Mouse (Mus musculus): Measurements from ENCODE around the gene Pdcd1lg2.
A peak's percentile ranks its signal among the peaks of the same experiment; 100 is the strongest.
"Not testable (repeated sequence)": the region's sequence is repeated elsewhere in the genome, so short reads cannot be mapped to it uniquely, and the experiment has no call there.

The Pdcd1lg2 gene

DNA sequence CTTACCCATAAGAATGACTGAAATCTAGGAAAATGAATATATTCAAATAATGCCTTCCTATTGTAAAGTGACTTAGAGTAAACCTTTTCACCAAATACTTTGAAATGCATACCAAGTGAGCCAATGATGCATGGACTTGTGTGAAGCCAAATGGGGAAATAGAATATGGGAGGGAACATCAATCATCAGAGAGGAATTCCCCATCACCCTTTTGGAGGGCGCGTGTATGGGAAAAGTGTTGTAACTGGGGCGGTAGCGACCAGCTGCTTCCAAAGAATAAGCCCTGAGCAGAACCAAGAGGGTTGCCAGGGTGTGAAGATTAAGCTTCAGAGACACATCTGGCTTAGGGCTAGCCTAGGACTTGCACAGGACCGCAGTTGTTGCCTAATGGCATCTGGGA lies 27.4 kb upstream of the Pdcd1lg2 start:
- no peak for DNase-seq (ENCODE audit: extremely low read depth, low read depth)

DNA sequence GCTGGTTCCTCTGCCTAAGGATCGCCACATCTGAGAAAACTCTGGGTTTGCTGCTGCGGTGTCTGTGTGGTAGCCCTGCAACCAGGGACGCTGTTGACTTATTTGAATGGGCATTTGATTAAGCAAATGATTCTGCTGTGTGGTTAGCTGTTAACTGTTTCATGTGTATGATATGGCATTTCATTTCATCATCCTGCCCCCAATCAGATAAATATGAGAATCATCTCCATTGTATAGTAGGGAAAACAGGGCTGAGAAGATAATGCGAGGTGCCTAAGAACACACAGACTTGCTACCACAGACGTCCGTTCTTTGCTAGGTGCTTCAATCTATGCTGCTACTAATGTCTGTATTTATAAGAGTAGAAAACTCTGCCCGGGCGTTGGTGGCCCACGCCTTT lies 26.3 kb upstream of the Pdcd1lg2 start:
- no peak for DNase-seq (ENCODE audit: extremely low read depth, low read depth)

DNA sequence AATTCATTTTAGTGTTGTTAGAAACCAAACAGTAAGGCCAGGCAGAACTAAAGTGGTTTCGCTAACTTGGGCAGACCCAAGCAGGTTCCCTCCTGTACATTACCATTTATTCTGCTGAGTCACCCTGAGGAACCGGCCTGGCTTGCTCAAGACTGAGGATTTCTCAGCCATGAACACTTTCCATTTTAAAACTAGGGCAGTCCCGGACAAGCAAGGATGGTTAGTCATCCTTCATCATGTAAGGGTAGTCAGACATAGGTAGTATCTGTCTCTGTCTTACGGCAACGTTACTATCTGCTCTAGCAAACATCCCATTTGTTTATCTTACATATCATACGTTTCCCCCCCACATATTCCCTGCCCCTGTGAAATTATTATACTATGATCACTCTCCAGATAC lies 25.7 kb upstream of the Pdcd1lg2 start:
- DNase-seq (ENCODE audit: extremely low read depth, low read depth) = no peak

DNA sequence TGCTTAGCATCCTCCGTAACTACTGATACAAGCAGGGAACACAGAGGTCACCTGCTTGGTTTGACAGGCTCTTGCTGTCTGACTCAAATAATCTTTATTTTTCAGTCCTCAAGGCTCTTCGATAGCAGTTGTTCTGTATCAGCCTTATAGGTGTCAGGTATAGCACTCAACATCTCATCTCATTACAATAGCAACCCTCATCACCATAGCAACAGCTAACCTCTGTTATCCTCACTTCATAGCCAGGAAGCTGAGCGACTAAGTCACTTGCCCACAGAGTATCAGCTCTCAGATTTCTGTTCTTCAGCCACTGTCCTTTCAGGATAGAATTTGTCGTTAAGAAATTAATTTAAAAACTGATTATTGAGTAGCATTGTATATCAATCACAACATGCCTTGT lies 24.9 kb upstream of the Pdcd1lg2 start:
- no peak for DNase-seq (ENCODE audit: extremely low read depth, low read depth)

DNA sequence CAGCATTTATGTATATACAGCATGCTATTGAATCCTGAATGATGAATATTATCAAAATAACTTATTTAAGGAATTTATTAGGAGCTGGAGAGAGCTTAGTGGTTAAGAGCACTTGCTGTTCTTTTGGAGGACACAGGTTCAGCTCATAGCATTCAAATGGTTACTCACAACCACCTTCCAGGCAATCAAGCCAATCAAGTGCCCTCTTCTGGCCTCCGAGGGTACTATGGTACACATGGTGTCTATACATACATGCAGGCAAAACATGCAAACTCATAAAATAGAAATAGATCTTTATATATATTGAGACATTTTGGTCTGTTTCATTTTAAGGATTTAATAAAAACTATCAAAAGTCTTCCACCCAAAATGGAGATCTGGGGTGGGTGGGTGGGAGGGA lies 21.9 kb upstream of the Pdcd1lg2 start:
- no peak for DNase-seq (ENCODE audit: extremely low read depth, low read depth)

DNA sequence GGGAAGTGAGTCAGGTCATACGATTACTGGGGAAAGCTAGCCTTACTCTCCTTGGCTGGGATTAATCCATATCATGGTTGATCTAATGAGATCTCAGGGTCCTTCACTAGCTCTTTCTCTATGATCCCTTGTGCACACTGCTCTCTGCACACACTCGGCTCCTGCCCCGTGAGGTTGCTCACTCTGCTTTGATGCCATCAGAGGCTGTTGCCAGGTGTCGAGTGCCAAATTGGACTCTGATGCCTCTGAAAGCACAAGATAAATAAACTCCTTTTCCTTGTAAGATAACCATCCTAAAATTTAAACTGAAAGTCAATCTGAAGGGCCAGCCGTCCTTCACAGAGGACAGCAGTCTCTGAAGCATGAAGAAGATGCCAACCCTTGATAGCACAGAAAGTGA lies 20.2 kb upstream of the Pdcd1lg2 start:
- no peak for DNase-seq (ENCODE audit: extremely low read depth, low read depth)

DNA sequence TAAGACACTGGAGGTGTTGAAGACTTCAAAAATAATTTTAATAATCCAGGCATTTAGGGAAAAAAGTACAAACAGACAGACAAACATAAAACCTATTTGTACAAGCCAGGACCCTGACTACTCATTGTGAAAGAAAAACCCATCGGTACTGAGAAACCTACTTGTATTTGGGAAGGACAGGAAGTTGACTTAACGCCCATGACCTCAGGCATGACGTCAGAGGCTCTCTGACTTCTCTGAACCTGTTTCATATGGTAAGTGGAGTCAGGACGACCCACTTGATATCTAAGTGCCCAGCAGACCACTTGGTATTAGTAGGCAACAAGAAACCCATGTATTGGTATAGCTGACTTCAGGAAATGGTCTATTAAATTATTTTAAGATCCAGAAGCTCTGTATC lies 19.4 kb upstream of the Pdcd1lg2 start:
- no peak for DNase-seq (ENCODE audit: extremely low read depth, low read depth)

DNA sequence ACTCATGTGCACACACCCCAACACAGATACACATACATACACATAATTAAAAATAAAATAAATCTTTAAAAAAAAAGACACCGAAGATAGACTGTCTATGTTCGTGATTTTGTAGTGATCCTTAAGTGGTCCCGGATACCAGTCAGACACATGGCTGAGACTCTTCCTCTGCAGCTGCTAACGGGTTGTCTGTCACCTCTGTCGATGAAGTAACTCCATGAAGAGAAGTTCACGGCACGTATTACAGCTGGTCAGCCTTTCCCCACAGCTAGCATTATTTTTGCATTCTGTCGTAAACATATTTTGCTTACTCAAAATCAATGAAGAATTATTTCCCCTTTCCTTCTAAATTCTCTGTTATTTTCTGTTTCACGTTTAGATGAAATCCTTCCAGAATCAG lies 17.4 kb upstream of the Pdcd1lg2 start:
- no peak for DNase-seq (ENCODE audit: extremely low read depth, low read depth)

DNA sequence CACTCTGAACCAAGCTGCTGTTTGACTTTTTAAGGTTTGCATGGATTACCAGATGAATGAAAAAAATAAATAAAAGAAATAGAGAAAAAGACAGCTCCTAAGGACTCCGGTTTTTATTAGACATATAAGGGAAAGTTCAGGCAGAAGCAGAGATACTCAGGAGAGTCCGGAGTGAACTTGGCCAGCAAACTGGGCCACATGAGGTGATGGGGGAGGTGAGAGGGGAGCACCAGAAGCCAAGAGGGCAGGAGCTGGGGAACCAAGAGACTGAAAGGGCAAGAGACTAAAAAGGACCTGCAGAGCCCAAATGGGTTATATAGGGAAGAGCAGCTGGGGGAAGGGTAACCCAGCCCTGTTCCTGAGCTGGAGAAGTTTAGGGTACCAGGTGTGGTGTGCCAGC lies 16.0 kb upstream of the Pdcd1lg2 start:
- DNase-seq (ENCODE audit: extremely low read depth, low read depth) = no peak

DNA sequence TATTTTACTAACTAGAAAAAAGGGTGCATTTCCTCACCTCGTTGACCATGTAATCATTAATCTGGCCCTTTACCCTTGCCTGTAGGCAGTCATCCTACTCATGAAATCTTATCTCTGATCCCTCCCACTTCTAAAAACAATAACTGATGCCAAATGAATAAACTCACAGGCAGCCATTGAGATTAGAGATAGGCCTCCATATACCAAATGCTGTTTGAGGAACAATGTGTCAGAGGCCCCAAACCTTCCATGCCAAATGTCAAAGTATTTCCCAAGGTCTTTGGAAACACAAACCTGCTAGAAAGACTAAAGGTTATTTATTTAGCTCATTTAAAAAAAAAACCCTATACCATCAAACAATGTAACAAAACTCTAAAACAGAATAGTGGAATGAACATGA lies 14.4 kb upstream of the Pdcd1lg2 start:
- DNase-seq (ENCODE audit: extremely low read depth, low read depth) = no peak

DNA sequence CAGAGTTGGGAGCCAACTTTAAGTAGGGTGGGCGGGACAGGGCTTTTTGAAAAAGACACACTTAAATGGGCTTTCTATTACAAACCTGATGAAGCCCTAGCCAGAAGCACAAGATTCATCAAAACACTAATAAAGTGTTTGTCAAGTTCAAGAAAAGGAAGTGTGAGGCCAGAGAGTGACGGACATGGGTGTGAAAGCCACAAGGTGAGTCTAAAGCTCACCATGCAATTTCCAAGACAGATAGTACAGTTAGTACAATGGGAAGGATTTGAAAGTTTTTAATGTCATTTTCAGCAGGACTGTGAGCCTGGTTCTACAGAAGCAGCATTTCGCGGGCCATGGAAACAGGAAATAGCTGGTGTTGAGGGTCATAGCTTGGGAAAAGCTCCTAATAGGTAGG lies 10.9 kb upstream of the Pdcd1lg2 start:
- DNase-seq (ENCODE audit: extremely low read depth, low read depth) = peak; percentile 58

DNA sequence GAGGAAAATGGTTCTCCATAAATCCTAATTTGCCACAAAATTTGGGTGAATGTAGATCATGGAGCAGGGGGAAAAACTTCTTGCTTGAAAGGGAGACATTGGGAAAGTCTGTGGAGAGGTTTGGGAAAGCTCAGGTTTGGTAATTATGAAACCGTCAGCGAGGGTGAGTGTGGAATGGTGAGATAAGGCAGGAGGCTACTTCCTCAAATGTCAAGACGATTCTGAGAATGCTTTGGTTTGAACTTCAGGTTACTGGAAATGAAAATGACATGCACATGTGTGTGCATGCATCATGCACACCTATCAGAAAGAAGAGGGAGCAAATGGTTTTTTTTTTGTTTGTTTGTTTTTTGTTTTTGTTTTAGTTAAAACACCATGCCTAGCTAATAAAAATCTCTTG lies 10.3 kb upstream of the Pdcd1lg2 start:
- peak; percentile 99 for DNase-seq (ENCODE audit: extremely low read depth, low read depth)

DNA sequence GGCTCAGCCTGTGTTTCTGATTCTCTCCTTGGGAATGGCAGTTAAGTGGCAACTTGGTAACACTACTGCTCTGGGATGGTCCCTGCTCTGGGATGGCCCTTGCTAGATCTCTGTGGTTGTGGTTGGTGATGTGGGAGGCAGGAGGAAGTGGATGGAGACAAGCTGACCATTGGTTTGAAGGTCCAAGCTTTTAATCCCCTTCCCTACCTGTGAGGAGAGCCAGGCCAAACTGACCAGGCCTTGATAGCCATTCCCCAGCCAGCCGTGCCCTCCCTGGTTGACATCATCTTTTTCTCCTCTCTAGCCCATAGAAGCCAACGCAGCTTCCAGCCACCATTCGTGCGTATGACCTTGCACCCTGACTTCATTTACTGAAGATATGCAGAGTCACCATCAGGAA lies 8.1 kb upstream of the Pdcd1lg2 start:
- DNase-seq (ENCODE audit: extremely low read depth, low read depth) = no peak

DNA sequence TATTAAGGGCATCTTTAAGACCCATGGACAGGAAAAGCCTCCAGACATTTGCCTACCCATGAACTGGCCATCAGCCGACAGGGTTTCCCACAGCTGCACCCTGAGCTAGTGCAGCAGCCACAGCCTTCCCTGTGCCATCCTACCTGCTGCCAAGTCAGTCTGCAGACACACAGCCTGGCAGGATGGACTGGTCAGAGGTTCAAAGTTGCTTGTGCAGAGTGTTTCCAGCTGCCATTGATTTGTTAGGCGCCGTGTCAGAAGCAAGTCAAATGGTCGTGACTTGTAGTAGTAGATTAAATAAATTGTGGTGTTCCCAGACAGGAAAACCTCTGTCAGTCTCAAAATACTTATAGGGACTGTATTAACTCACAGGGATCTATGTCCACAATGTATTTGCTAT lies 7.5 kb upstream of the Pdcd1lg2 start:
- no peak for DNase-seq (ENCODE audit: extremely low read depth, low read depth)

DNA sequence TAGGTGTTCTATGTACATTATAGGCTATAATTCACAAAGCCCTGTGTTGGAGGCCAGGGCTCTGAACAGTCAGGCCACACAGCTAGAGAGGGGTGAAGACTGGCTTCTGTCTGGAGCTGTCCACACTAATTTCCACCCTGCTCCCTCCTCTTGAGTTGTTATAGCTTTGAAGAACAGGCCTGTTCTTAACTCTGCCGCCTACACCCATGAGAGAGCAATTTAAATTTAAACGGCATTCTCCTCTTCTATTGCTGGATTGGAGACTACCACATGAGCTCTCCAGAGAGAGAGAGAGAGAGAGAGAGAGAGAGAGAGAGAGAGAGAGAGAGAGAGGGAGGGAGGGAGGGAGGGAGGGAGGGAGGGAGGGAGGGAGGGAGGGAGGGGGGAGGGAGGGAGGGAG lies 5.3 kb upstream of the Pdcd1lg2 start:
- no peak for DNase-seq (ENCODE audit: extremely low read depth, low read depth)

DNA sequence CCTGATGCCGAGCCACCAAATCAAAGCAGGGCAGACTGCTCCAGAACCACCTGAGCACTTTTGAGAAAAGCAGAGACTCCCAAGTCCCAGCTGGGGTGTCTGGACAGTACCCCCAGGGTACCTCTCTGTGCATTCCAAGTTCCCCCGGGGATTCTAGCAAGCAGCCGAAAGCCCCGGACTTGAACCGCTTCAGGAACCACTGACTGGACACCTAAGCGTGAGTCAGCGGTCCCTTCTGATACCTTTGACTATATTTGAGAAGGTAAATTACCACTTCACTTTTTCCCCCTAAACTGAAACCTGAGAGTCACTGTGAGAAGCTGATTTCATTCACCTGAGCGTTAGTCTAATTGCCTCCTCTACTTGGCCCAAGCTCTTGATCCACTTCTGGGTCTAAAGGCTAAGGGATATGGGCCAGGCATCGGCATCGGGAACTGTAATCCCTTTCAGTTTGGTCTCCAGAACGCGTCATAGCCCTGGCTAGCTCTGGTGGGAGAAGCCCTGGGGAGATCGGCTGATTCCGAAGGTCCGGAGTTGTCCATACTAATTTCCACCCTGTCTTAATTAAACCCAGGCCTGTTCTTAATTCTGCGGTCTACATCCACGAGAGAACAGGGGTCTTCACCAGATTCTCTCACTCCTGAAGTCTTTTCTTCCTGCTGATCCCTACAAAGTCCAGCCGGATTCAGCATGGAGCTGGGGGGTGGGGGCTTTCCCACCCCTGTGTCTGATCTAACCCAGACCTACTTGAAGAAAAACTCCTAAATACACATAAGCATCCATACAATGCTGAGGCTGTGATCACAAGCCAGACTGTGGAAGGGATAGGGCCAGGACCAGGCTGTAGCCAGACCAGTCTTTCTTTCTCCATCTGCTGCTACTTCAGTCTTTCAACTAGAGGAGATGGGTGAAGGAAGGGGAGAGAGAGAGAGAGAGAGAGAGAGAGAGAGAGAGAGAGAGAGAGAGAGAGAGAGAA lies 4.4 kb upstream of the Pdcd1lg2 start:
- DNase-seq (ENCODE audit: extremely low read depth, low read depth) = no peak

DNA sequence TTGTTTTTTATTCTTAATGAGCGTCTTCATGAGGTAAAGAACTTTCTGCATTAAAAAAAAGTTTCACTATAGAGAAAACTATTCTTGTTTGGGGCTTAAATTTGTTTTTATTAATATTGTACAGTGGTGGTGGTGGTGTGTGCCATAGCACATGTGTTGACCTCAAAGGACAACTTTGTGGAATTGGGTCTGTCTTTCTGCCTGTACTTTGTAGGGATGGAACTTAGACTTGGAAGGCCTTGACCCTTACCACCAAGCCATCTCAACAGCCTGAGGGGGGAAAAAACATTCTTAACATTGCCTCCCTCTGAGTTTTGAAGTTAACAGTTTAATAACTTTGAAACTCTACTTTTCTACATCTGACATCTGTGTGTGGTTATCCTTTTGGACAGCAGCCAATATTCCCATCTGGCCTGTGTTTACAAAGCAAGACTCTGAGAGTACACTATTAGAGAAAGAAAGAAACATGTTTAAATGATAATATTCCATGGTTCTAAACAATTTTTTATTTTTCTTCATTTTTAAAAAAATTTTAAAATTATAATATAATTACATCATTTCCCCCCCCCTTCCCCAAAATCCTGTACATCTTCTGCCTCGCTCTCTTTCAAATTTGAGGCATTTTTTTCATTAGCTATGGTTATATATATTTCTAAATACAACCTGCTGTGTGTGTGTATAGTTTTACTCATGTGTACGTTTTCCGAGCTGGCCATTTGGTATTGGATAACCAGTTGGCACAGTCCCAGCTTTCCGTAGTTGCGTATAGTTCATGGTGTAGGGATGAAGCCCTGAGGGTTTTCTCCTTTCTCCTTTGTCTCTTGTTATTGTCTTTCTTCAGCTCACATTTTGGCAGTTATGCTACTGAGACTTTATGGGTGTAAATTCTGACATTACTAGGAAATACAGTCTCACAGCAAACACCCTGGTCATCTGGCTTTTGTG lies 2.0 kb downstream of the Pdcd1lg2 start:
- peak; percentile 74 for DNase-seq (ENCODE audit: extremely low read depth, low read depth)

DNA sequence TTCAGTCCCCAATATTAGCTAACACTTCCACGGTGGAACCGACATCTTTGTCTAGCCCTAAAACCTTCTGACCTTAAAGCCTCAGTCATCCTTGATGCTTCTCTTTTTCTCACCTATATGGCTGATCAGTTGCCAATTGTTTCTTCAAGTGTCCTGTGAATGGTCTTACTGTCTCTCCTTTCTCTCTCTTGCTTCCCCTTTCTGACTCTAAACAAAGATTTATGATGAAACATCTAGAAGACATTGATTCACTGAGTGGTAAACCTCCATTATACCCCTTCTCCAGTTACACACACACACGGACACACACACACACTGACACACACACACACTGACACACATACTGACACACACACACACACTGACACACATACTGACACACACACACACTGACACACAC lies 3.8 kb downstream of the Pdcd1lg2 start:
- no peak for DNase-seq (ENCODE audit: extremely low read depth, low read depth)

DNA sequence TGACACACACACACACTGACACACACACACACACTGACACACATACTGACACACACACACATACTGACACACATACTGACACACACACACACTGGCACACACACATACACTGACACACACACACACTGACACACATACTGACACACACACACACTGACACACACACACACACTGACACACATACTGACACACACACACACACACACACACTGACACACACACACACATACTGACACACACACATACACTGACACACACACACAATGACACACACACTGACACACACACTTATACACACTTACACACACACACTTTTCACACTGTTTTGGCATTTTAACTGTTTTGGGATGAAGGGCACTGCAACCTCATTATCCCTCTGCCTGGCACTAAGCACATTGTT lies 4.2 kb downstream of the Pdcd1lg2 start:
- not testable (repeated sequence) for DNase-seq (ENCODE audit: extremely low read depth, low read depth)

DNA sequence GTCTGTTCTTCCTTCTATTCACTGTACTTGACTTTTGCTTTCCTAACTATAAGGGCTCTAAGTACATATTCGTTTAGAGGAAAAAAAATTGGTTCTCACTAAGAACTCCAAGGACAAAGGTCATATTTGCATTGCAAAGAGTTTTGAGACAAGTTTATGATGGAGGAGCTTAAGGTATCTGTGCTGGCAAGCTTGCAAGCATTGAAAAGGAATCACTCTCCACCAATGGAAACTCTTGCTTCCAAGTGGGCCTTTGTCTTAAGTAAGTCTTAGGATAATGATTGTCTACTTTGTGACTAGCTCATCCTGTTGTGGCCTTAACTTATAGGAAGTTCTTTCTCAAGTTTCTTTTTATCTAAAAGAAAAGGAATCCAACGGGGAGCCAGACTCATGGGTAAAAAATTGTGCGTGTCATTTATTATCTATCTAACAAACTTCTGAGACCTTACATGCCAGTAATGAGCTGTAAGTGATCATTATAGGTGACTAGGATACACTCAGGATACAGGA lies 5.7 kb downstream of the Pdcd1lg2 start:
- DNase-seq (ENCODE audit: extremely low read depth, low read depth) = no peak

DNA sequence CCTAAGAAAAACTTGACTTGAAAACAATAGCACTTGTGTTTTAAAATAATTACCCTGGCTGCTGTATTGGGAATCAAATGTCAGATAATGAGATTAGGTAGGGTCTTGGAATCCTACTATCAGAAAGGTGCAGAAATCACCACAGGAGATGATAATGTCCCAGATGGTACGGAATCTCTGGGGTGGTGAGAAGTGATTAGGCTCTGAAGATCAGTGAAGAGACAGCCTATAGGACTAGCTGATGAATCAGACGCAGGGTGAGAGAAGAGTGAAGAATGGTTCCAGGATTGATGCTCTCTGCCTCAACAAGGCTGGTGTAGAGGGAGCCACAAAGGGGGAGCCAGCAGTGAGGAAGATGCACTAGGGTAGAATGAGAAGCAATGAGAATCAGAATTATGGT lies 6.5 kb downstream of the Pdcd1lg2 start:
- DNase-seq (ENCODE audit: extremely low read depth, low read depth) = no peak

DNA sequence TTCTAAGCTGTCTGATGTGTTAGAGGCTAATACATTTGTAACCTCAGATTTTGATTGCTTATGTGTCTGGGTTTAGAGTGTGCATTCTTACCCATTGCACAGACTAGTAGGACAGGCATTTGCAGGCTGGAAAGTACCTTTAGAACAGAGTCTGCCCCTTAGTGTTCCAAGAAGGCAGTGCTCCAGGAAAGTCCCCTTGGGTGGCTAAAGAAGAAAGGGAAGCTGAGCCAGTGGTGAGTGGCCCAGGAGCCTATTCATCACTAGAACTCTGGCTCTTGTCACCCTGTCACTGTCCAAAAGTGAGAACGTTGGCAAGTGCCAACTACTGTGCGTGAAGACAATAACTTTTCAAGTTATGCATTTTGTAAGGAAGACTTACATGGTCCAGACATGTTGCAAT lies 7.2 kb downstream of the Pdcd1lg2 start:
- DNase-seq (ENCODE audit: extremely low read depth, low read depth) = no peak

Data from MEL-GATA-1-ER (cell line).